Mouse (Mus musculus) cerebellum, adult 2 months (tissue): Measurements from ENCODE around the gene Prpf19.

Source experiments
- CTCF ChIP-seq: fragments of 200-500 bp; IDR thresholded peaks from 2 replicates; pipeline ENCODE4 v1.5.1; 2011; ENCODE audit warnings: low read depth, mild to moderate bottlenecking, control low read depth, low read length, moderate library complexity, borderline replicate concordance; ENCODE audit not compliant: insufficient read depth
- POLR2A ChIP-seq: fragments of 200-500 bp; IDR thresholded peaks from 2 replicates; pipeline ENCODE4 v1.6.1; 2011; ENCODE audit warnings: low read length, control low read depth, borderline replicate concordance; ENCODE audit not compliant: insufficient read depth

DNA sequence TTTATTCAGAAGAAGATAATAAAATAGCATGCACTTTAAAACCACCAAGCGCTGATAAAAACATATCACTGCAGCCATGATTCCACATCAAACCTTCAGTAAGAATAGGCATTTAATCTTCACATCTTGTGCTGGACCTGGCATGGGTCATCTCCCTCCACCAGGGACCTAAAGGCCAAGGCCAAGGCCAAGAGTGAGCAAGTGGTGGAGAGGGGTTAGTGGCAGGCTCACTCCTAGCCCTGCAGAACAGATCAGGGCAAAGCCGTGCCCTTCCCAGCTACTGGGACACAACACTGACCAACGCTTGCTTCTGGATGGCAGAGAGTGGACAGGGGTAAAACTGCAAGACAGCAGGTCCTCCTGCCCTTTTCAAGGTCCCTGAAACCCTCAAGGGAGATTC, 24.4 kb upstream of the Prpf19 start:
- no peak for TF ChIP-seq CTCF
- TF ChIP-seq POLR2A: no peak
